Mouse (Mus musculus) limb, embryonic 10.5 days (tissue): ENCODE measurements around the gene Usp25. TPM values are rescaled to one million over a fixed set of nuclear protein-coding genes. Genes with fewer than 3 reads are reported as not detected.

Experiments used
- DNase-seq: peaks from one replicate; pipeline ENCODE4 v3.0.0-alpha.2; 2017; ENCODE audit warnings: low spot score
- H3K27ac ChIP-seq: fragments of 300-500 bp; sonication (generic); 2 replicates; pipeline ENCODE4 v1.5.1; 2016; ENCODE audit warnings: mild to moderate bottlenecking
- H3K27me3 ChIP-seq: fragments of 300-500 bp; sonication (generic); 2 replicates; pipeline ENCODE4 v1.6.1; 2016; ENCODE audit warnings: low read depth, mild to moderate bottlenecking; ENCODE audit not compliant: poor library complexity, severe bottlenecking
- H3K36me3 ChIP-seq: fragments of 300-500 bp; sonication (generic); 2 replicates; pipeline ENCODE4 v1.6.1; 2016; ENCODE audit warnings: mild to moderate bottlenecking, moderate library complexity
- H3K4me1 ChIP-seq: fragments of 300-500 bp; sonication (generic); 2 replicates; pipeline ENCODE4 v1.6.1; 2016
- H3K4me3 ChIP-seq: fragments of 300-500 bp; sonication (generic); 2 replicates; pipeline ENCODE4 v1.5.1; 2016; ENCODE audit warnings: mild to moderate bottlenecking, moderate library complexity
- H3K9me3 ChIP-seq: fragments of 300-500 bp; sonication (generic); replicated peaks from 2 replicates; pipeline ENCODE4 v1.6.1; 2016; ENCODE audit warnings: mild to moderate bottlenecking
- WGBS: fragments of 180-500 bp; shearing (Covaris S2); methylation state at CpG from one replicate; pipeline ENCODE4 v1.1.7; 2016; 5-methylcytosine and 5-hydroxymethylcytosine counted together
- polyA plus RNA-seq: library from polyadenylated mRNA; unstranded; fragments of >200 nt; fragmentation: Nextera tagmentation; extraction: Ambion mirVana; gene quantifications from 2 replicates; pipeline ENCODE4 v1.2.1, GENCODE M21; 2016

The Usp25 gene
- polyA plus RNA-seq, 1 experiment from 2014 or later, result 17.2 TPM

DNA sequence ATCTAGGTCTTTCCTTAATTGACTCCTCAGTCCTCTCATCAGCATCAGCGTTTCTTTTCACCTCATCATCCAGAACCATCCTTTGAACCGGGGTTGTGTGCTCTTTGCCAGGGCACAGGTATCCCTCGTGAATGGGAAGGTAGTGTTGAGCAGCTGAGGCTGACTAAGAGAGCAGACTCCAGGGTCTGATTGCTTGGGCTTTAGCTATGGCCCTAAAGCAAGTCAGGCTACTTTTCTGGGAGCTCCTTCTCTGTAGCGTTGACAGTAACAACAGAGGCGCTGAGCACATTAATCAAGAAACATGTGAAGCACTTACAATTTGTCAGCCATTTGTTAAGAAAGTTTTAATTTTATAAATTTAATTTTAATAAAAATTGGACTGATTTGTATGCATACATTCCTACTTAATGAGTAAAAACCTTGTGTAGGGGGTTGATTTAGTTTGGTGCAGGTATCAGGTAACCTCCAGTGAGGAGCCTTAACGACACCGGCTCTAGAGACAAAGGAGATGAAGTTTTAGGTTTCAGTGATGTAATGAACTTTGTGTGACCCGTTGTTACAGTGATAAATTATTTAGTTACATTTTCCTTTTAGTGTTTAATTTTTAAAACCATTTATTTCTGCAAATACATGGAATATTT lies 42.1 kb downstream of the Usp25 start:
- no peaks in the 10 kb centered on the region for H3K9me3 ChIP-seq
- no peaks in the 10 kb centered on the region for H3K27me3 ChIP-seq
- H3K4me1 ChIP-seq, result no peaks in the 10 kb centered on the region
- H3K27ac ChIP-seq, result no peak overlapping the region
- no peak for DNase-seq
- WGBS, result 75% methylated on average over 8 of the region's 8 CpGs
- no peak overlapping the region for H3K4me3 ChIP-seq
- H3K36me3 ChIP-seq, result peaks cover 42% of the 10 kb centered on the region

GRCm38 (mm10) chr16:77056160-77056520 lies 42.6 kb downstream of the Usp25 start:
- Histone ChIP-seq H3K27me3 (no peaks in the 10 kb centered on the region), H3K27ac (no peak overlapping the region), H3K4me1 (no peaks in the 10 kb centered on the region), H3K36me3 (peaks cover 40% of the 10 kb centered on the region), H3K4me3 (no peak overlapping the region), H3K9me3 (no peaks in the 10 kb centered on the region)
- no peak for DNase-seq
- WGBS, result 80% methylated on average over 8 of the region's 8 CpGs

- H3K27ac ChIP-seq, result no peak overlapping the region
- DNase-seq, result no peak
- 84% methylated on average over 6 of the region's 6 CpGs for WGBS
- no peak overlapping the region for H3K4me3 ChIP-seq
- H3K27me3 ChIP-seq, result no peaks in the 10 kb centered on the region
- no peaks in the 10 kb centered on the region for H3K9me3 ChIP-seq
- H3K36me3 ChIP-seq, result peaks cover 39% of the 10 kb centered on the region
- no peaks in the 10 kb centered on the region for H3K4me1 ChIP-seq
Observed at GRCm38 (mm10) chr16:77058567-77058966, 45.1 kb downstream of the Usp25 start.

DNA sequence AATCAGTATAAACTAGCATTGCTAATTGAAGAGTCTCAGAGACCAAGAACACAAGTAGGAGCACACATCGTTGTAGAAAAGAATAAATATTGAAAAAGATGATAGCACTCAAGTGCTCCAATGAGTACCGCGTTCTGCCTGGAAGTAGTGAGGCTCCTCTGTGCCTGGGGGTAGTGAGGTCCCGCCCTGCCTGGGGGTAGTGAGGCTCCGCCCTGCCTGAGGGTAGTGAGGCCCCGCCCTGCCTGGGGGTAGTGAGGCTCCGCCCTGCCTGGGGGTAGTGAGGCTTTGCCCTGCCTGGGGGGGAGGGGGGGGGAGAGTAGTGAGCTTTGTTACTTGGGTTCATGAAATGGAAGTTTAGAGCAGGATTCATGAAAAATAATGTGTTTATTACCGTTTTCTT lies 46.7 kb downstream of the Usp25 start:
- Histone ChIP-seq H3K27ac (no peak overlapping the region), H3K9me3 (no peaks in the 10 kb centered on the region), H3K36me3 (peaks cover 40% of the 10 kb centered on the region), H3K27me3 (no peaks in the 10 kb centered on the region), H3K4me3 (no peak overlapping the region), H3K4me1 (no peaks in the 10 kb centered on the region)
- WGBS, result 91% methylated on average over 8 of the region's 8 CpGs
- DNase-seq, result no peak

GRCm38 (mm10) chr16:77063916-77064315 lies 50.4 kb downstream of the Usp25 start:
- Histone ChIP-seq H3K4me1 (no peaks in the 10 kb centered on the region), H3K27me3 (no peaks in the 10 kb centered on the region), H3K27ac (no peak overlapping the region), H3K9me3 (no peaks in the 10 kb centered on the region), H3K36me3 (peaks cover 44% of the 10 kb centered on the region), H3K4me3 (no peak overlapping the region)
- WGBS, result 96% methylated on average over 1 of the region's 1 CpGs
- DNase-seq, result no peak

- Histone ChIP-seq H3K4me3 (no peak overlapping the region), H3K4me1 (no peaks in the 10 kb centered on the region), H3K27ac (no peak overlapping the region), H3K27me3 (no peaks in the 10 kb centered on the region), H3K9me3 (no peaks in the 10 kb centered on the region), H3K36me3 (peaks cover 47% of the 10 kb centered on the region)
- 90% methylated on average over 15 of the region's 15 CpGs for WGBS
- DNase-seq, result no peak
Observed at GRCm38 (mm10) chr16:77076954-77077735, 63.6 kb downstream of the Usp25 start.

DNA sequence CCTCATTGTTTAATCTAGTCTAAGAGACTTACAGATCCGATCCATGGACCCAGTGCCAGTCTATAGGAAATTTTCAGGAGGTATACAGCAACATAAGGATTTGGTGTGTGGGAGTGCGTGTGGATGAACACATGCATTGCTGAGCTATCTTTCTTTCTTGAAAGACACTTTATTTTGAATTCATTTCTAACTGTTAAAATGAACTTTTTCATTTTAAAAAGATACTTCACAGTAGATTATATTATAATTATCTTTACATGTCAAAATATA lies 64.2 kb downstream of the Usp25 start:
- Histone ChIP-seq H3K4me3 (no peak overlapping the region), H3K27me3 (no peaks in the 10 kb centered on the region), H3K9me3 (no peaks in the 10 kb centered on the region), H3K4me1 (no peaks in the 10 kb centered on the region), H3K36me3 (peaks cover 48% of the 10 kb centered on the region), H3K27ac (no peak overlapping the region)
- DNase-seq, result no peak
- 91% methylated on average over 2 of the region's 2 CpGs for WGBS

DNA sequence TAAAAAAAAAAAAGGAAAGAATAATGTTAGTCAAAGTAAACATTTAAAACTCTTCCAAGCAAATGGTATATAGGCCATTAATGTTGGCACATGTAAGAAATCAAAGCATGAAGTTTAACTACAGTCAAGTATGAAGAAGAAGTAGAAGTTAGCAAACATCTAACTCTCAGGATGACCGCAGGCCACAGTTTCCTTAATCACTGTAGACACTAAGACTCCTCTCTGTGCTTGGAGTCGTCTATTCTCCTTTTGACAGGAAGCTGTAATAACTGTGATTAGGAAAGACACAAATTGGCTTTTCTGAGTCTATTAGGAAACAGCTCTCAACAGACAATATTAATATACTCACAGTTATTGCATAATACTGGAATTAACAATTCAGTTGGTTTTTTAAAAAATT lies 70.6 kb downstream of the Usp25 start:
- WGBS, result 78% methylated on average over 2 of the region's 2 CpGs
- H3K9me3 ChIP-seq, result no peaks in the 10 kb centered on the region
- H3K4me1 ChIP-seq, result no peaks in the 10 kb centered on the region
- H3K27me3 ChIP-seq, result no peaks in the 10 kb centered on the region
- DNase-seq, result no peak
- peaks cover 48% of the 10 kb centered on the region for H3K36me3 ChIP-seq
- no peak overlapping the region for H3K27ac ChIP-seq
- H3K4me3 ChIP-seq, result no peak overlapping the region

DNA sequence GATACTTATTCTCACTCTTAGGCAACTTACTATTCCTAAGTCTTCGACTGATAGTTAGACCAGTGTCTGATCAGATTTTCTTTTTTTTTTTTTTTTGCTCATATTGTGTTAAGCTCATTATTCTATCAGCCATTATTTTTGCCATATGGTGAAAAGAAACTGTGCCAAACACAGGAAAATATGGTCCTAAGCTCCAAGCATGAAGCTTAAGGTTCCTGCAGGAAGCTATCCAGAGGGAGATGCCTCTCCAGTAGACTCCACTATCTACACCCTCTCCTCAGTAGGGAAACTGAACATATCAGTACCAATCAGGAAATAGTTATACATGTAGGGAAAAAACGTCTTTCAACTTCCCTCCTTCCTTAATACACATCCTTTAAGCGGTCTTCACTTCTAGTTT lies 76.3 kb downstream of the Usp25 start:
- no peaks in the 10 kb centered on the region for H3K4me1 ChIP-seq
- H3K27ac ChIP-seq, result no peak overlapping the region
- H3K36me3 ChIP-seq, result peaks cover 33% of the 10 kb centered on the region
- 90% methylated on average over 3 of the region's 3 CpGs for WGBS
- H3K27me3 ChIP-seq, result no peaks in the 10 kb centered on the region
- DNase-seq, result no peak
- H3K9me3 ChIP-seq, result no peaks in the 10 kb centered on the region
- H3K4me3 ChIP-seq, result no peak overlapping the region

GRCm38 (mm10) chr16:77093526-77093925 lies 80.0 kb downstream of the Usp25 start:
- 91% methylated on average over 9 of the region's 9 CpGs for WGBS
- no peak overlapping the region for H3K27ac ChIP-seq
- H3K4me3 ChIP-seq, result no peak overlapping the region
- no peaks in the 10 kb centered on the region for H3K4me1 ChIP-seq
- peaks cover 22% of the 10 kb centered on the region for H3K36me3 ChIP-seq
- no peaks in the 10 kb centered on the region for H3K27me3 ChIP-seq
- DNase-seq, result no peak
- no peaks in the 10 kb centered on the region for H3K9me3 ChIP-seq

- Histone ChIP-seq H3K4me3 (no peak overlapping the region), H3K27me3 (no peaks in the 10 kb centered on the region), H3K9me3 (no peaks in the 10 kb centered on the region), H3K27ac (no peak overlapping the region), H3K36me3 (peaks cover 22% of the 10 kb centered on the region), H3K4me1 (no peaks in the 10 kb centered on the region)
- DNase-seq, result no peak
- WGBS, result 94% methylated on average over 7 of the region's 7 CpGs
Observed at GRCm38 (mm10) chr16:77095017-77095551, 81.6 kb downstream of the Usp25 start.

DNA sequence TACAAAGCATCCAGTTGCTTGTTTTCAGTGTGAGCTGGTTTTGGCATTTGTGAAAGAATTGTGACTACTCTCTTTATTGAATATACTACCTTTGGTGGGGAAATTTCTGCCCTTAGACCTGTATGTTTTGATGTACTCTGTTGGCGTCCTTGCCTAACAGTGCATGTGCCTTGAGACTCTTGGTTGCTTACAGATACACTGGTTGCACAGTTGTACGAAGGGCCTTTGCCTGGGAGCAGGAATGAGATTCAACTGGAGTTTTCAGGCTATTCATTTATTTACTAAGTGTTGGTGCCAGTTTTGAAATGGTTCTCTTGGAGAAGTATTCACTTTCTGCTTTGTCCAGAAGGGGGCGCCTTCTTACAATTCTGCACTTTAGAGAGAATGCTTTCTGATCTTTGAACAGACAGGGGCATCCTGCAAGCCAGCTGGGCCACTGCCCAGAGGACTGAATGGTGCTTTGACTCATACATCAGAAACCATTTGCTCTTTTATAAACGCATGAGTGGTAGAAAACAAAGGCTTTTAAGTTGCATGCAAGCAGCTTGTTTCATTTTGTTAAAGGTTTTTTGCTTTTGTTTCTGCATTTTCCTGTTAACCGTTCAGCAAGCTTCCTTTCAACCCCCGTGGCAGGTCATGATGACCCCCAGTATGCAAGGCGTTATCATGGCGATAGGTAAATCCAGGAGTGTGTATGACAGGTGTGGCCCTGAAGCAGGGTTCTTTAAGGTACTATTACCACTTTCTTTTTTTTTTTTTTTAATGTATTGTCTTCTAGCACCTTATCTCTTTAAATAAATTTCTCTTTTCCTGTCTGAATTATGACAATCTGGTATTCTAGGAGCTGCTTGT lies 85.7 kb downstream of the Usp25 start:
- no peak overlapping the region for H3K4me3 ChIP-seq
- peak; percentile 51 for DNase-seq
- H3K36me3 ChIP-seq, result peaks cover 17% of the 10 kb centered on the region
- no peaks in the 10 kb centered on the region for H3K27me3 ChIP-seq
- no peaks in the 10 kb centered on the region for H3K9me3 ChIP-seq
- no peak overlapping the region for H3K27ac ChIP-seq
- WGBS, result 77% methylated on average over 8 of the region's 8 CpGs
- no peaks in the 10 kb centered on the region for H3K4me1 ChIP-seq
